Mouse (Mus musculus) thymus, adult 18-20 months (tissue): ENCODE data around the gene Rab42.

Source experiments
- DNase-seq, 2 experiments: peaks; one replicate each; pipeline ENCODE4 v3.0.0; 2022; ENCODE audit warnings: mixed read lengths in 2 of 2

Gene Rab42

DNA sequence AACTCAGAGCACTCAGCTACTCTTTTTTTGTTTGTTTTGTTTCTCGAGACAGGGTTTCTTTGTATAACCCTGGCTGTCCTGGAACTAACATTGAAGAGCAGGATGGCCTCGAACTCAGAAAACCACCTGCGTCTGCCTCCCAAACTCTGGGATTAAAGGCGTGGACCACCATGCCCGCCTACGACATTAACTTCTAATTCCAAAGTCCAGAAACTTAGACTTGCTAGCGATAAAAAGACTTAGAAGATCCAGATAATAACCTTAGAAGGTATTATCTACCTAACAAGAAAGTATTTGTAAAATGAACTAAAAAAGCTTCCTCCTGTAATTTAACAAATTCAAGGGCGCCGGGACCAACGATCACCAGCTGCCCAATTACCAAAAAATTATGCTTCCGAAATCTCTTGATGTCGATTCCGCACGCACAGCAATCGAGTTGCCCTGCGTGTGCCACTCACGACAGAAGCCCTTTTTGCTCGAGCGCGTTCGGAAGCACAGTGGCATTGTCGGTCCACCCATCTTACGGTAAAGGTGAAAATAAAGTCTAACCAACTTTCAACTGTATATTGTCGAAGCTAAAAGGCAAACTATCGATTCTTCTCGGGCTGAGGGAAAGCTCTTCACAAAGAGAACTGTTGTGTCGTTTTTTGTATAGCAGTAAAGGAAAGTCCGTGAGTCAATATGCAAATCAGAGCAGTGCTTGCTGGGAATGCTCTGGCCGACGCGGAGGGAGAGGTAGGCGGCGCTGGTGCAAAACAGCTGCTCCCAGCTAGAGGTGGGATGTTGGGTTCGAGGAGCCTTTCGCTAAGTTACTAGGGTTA, 33.2 kb downstream of the Rab42 start:
- DNase-seq: peak; percentile 65 to 85

GRCm38 (mm10) chr4:132268871-132269739, 34.1 kb downstream of the Rab42 start:
- DNase-seq: no peak

- DNase-seq: no peak
Observed at GRCm38 (mm10) chr4:132266835-132267349, 36.3 kb downstream of the Rab42 start.

DNA sequence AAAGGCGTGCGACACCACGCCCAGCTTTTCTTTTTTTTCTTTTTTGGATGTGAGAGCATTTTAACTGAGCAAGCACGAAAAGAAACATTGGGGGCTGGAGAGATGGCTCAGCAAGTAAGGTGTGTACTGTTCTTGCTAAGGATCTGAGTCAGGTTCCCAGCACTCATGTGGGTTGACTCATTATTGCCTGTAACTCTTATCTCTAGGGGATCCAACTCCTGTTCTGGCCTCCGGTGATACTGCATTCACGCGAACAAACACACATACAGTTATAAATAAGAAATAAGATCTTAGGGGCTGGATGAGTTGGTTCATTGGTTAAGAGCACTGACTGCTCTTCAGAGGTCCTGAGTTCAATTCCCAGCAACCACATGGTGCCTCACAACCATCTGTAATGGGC, 39.9 kb downstream of the Rab42 start:
- DNase-seq: no peak

DNA sequence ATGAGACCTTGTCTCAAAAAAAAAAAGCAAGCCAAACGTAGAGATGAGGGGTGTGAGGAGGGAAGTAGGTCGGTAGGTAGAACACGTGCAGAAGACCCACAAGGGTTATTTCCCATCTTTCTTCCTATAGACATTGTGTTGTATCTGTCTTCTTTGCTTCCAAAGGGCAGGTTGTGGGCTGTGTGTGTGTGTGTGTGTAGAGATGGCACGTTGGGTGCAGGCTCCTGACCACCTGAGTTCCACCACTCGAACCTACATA, 40.9 kb downstream of the Rab42 start:
- DNase-seq: no peak

DNA sequence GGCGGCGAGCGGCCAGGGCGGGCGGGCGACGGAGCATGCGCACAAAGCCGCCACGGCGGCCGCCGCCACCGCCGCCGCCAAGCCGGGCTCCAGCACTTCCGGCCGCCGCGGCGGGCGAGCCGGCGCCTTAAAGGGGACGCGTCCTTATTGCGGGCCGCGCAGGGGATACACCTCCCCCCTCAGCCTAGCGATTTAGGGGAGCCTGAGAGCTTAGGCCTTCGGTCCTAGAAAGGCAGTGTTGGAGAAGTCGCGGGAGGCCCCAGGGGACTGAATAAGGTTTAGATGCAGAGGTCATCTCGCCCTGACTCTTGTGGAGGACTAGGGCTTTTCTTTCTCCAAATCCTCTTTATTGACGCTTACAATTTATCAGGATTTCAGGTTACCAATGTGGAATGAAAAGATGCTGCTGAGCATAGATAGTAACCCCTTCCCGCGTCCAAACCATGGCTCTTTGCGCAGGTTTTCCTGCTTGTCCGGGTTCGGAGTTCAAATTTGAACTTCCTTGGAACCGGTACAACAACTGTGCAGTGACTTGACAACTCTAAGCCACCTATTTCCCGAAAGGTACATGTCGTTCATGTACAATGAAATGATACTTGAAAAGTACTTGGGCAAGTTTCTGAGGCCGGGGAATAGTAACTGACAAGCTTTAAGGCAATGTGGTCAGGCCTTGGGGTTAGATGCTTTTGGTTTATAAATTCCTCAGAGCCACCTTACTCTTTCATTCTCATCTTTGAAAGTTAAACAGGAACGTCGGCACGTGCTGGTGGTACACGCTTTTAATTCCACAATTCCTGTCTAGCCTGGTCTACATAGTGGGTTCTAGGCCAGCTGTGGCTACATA, 41.4 kb downstream of the Rab42 start, which contains the start of gene Gmeb1:
Gene Gmeb1, minus strand, starts transcription at position 89 of the 844 bp plus-strand sequence.
- DNase-seq: peak; percentile 56 to 74

DNA sequence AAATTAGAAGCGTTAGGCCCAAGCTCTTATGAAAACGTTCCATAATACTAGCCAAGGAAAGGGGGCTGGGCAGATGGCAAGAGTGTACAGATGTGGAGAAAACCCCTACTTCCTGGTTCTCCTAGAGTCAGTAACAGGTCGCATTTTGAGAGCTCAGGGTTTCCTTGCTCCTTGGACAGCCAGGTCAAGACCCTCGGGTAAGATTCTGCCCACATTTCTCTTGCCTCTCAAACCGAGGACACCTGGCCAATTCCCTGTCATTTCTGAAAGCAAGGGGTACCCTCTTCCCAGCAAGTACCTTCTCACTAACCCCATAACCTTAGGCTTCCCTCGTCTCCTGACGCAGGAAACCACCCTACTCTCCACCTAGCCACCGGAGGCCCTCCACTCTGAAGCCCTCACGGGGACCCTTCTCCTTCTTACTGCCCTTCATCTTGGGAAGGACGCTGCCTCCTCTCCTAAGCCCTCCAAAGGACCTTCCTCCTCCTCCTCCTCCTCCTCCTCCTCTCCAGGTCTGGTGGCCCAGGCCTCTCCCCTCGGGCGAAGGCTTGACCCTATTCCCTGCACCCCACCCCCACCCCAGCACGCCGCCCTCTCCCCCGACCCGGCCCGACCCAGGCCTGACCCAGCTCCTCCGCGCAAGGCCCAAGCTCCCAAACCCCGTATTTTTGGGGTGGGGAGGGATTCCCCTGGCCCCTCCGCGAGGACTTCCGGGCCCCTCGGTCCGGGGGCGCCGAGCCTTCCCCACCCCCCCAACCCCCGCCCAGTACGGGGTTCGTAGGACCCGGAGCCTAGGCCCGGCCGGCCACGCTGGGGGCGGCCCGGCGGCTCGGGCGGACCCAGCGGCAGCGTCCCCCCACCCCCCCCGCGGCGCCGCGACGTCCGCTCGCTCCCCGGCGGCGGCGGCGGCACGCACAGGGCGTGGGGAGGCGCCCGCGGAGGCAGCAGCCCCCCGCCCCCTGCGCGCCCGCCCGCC, 42.5 kb downstream of the Rab42 start:
- DNase-seq: peak; percentile 22 to 47

GRCm38 (mm10) chr4:132259248-132259647, 43.9 kb downstream of the Rab42 start:
- DNase-seq: no peak

DNA sequence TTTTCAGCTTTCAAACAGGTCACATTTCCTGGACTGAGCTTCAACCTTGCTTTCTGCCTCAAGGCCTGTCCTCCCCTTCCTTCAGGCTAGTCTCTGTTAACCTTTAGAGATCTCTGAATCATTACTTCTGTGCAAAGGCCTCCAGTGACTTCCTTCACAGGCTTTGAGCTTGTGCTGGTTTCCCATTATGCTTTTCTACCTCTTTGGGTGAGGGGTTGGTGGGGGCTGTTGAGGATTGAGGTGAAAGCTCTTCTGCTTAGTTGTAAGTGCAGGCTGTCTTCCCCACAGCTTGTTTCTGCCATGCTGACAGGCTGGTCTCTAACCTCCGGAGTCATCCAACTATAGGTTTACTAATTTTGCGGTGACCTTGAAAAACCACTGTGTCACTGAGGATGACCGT, 46.8 kb downstream of the Rab42 start:
- DNase-seq: no peak

DNA sequence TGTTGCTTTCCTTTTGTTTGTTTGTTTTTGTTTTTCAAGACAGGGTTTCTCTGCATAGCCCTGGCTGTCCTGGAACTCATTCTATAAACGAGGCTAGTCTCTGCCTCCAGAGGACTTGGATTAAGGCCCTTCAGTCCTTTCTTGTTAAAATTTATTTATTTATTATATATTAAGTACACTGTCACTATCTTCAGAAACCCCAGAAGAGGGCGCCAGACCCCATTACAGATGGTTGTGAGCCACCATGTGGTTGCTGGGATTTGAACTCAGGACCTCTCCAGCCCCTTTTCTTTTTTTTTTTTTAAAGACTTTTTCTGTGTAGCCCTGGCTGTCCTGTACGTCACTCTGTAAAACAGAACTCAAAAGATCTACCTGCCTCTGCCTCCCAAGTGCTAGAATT, 48.2 kb downstream of the Rab42 start:
- DNase-seq: no peak

GRCm38 (mm10) chr4:132253622-132254021, 49.6 kb downstream of the Rab42 start:
- DNase-seq: no peak

- no peak for DNase-seq
Observed at GRCm38 (mm10) chr4:132253128-132253527, 50.1 kb downstream of the Rab42 start.
